Mouse (Mus musculus) megakaryocyte, embryonic 14.5 days (primary cell): ENCODE measurements around the gene Olfr38. TPM values are rescaled to one million over a fixed set of nuclear protein-coding genes. Genes with fewer than 3 reads are reported as not detected.

Source experiments
- H3K27me3 ChIP-seq: replicated peaks from 2 replicates; pipeline ENCODE3; 2012; ENCODE audit warnings: inconsistent platforms
- H3K36me3 ChIP-seq: replicated peaks from 2 replicates; pipeline ENCODE3; 2012; ENCODE audit warnings: low read length, inconsistent platforms, mixed read lengths
- H3K4me1 ChIP-seq: 2 replicates; pipeline ENCODE4 v1.6.1; 2012; ENCODE audit warnings: inconsistent platforms
- H3K4me3 ChIP-seq: replicated peaks from 2 replicates; pipeline ENCODE3; 2012; ENCODE audit warnings: moderate library complexity, mild to moderate bottlenecking, inconsistent platforms
- H3K9me3 ChIP-seq: 2 replicates; pipeline ENCODE4 v1.6.1; 2012; ENCODE audit warnings: inconsistent platforms
- FLI1 ChIP-seq: IDR thresholded peaks from 2 replicates; pipeline ENCODE4 v1.6.1; 2012; ENCODE audit warnings: low read length, inconsistent platforms, mixed read lengths
- GATA1 ChIP-seq: IDR thresholded peaks from 3 replicates; pipeline ENCODE4 v1.6.1; 2012; ENCODE audit warnings: mixed read lengths, low read length, inconsistent platforms, borderline replicate concordance
- polyA plus RNA-seq: library from polyadenylated mRNA; stranded (reverse); fragments of >175 nt; gene quantifications from 2 replicates; pipeline ENCODE4 v1.2.3, GENCODE M21; 2012; ENCODE audit warnings: low replicate concordance; ENCODE audit not compliant: insufficient read depth

The Olfr38 gene
- polyA plus RNA-seq, 1 experiment: not detected

- H3K27me3 ChIP-seq: no peaks in the 10 kb centered on the region
These were observed 34.2 kb downstream of the Olfr38 start for GRCm38 (mm10) chr6:42790247-42790948.

GRCm38 (mm10) chr6:42790949-42791556 lies 34.8 kb downstream of the Olfr38 start:
- TF ChIP-seq FLI1 (no peak), GATA1 (no peak)
- no peaks in the 10 kb centered on the region for H3K27me3 ChIP-seq
- H3K4me3 ChIP-seq: no peak overlapping the region
- H3K36me3 ChIP-seq: no peaks in the 10 kb centered on the region
- H3K9me3 ChIP-seq: peaks cover 4% of the 10 kb centered on the region; the same call in 1 of the 2 replicates
- H3K4me1 ChIP-seq: no peaks in the 10 kb centered on the region

More at GRCm38 (mm10) chr6:42790247-42790948, 34.2 kb downstream of the Olfr38 start:
- Histone ChIP-seq H3K9me3 (peaks cover 3% of the 10 kb centered on the region; the same call in 1 of the 2 replicates), H3K4me1 (no peaks in the 10 kb centered on the region), H3K4me3 (no peak overlapping the region), H3K36me3 (no peaks in the 10 kb centered on the region)
- no peak for TF ChIP-seq GATA1

- Histone ChIP-seq H3K4me1 (no peaks in the 10 kb centered on the region), H3K27me3 (no peaks in the 10 kb centered on the region), H3K9me3 (peaks cover 8% of the 10 kb centered on the region; the same call in 1 of the 2 replicates), H3K36me3 (no peaks in the 10 kb centered on the region), H3K4me3 (no peak overlapping the region)
- no peak for TF ChIP-seq FLI1
- no peak for TF ChIP-seq GATA1
These were observed 38.8 kb downstream of the Olfr38 start for GRCm38 (mm10) chr6:42794982-42795381.

- no peak within 1 kb of the TSS for H3K4me3 ChIP-seq
- TF ChIP-seq FLI1: no peak
- no peak for TF ChIP-seq GATA1
- no peaks in the 10 kb centered on the region for H3K27me3 ChIP-seq
- no peaks in the 10 kb centered on the region for H3K4me1 ChIP-seq
- H3K36me3 ChIP-seq: no peaks in the 10 kb centered on the region
- no peaks in the 10 kb centered on the region for H3K9me3 ChIP-seq
These were observed 55.4 kb downstream of the Olfr38 start, which contains the start of gene Olfr450 for GRCm38 (mm10) chr6:42811639-42812038. Gene Olfr450, plus strand, starts transcription at chr6:42811939.

Other genes with a start within 250 kb of the Olfr38 start
- not detected in 2 replicates for gene Olfr455, start 208.8 kb upstream of the Olfr38 start, polyA plus RNA-seq
- not detected in 2 replicates for gene Tcaf3, start 158.7 kb upstream of the Olfr38 start, polyA plus RNA-seq
- gene Tcaf2, start 111.2 kb upstream of the Olfr38 start, polyA plus RNA-seq: not detected in 2 replicates
- gene Tcaf1, start 46.3 kb upstream of the Olfr38 start, polyA plus RNA-seq: not detected in 2 replicates
- gene Olfr453, start 17.0 kb upstream of the Olfr38 start, polyA plus RNA-seq: not detected in 2 replicates
- gene Olfr452, start 28.7 kb downstream of the Olfr38 start, polyA plus RNA-seq: not detected in 2 replicates
- not detected in 2 replicates for gene Olfr450, start 55.5 kb downstream of the Olfr38 start, polyA plus RNA-seq
- gene Olfr449, start 78.0 kb downstream of the Olfr38 start, polyA plus RNA-seq: not detected in 2 replicates
- 1.00 TPM in 1 of 2 replicates, not detected in the other for gene Olfr448, start 134.0 kb downstream of the Olfr38 start, polyA plus RNA-seq
- gene Olfr447, start 152.5 kb downstream of the Olfr38 start, polyA plus RNA-seq: not detected in 2 replicates
- not detected in 2 replicates for gene Olfr446, start 165.0 kb downstream of the Olfr38 start, polyA plus RNA-seq
- gene Olfr444, start 192.7 kb downstream of the Olfr38 start, polyA plus RNA-seq: not detected in 2 replicates